Mouse (Mus musculus) limb, embryonic 15.5 days (tissue): ENCODE data around the gene Swsap1. TPM values are rescaled to one million over a fixed set of nuclear protein-coding genes. Genes with fewer than 3 reads are reported as not detected.

Source experiments
- ATAC-seq: fragments of 200-750 bp; cut with Nextera tagmentation; 2 replicates; pipeline ENCODE4 v1.8.0; 2017; ENCODE audit warnings: low read depth, moderate TSS enrichment; ENCODE audit not compliant: insufficient number of reproducible peaks, low FRiP score, low TSS enrichment
- H3K27ac ChIP-seq: fragments of 300-500 bp; sonication (generic); 2 replicates; pipeline ENCODE4 v1.5.1; 2015; ENCODE audit warnings: moderate library complexity, mild to moderate bottlenecking, inconsistent platforms
- H3K27me3 ChIP-seq: fragments of 300-500 bp; sonication (generic); 2 replicates; pipeline ENCODE4 v1.6.1; 2015; ENCODE audit warnings: inconsistent platforms
- H3K36me3 ChIP-seq: fragments of 300-500 bp; sonication (generic); 2 replicates; pipeline ENCODE4 v1.6.1; 2015; ENCODE audit warnings: inconsistent platforms
- H3K4me1 ChIP-seq: fragments of 300-500 bp; sonication (generic); 2 replicates; pipeline ENCODE4 v1.6.1; 2015; ENCODE audit warnings: inconsistent platforms
- H3K4me2 ChIP-seq: fragments of 300-500 bp; sonication (generic); 2 replicates; pipeline ENCODE4 v1.6.1; 2015; ENCODE audit warnings: mild to moderate bottlenecking, inconsistent platforms
- H3K4me3 ChIP-seq: fragments of 300-500 bp; sonication (generic); 2 replicates; pipeline ENCODE4 v1.5.1; 2015; ENCODE audit warnings: mild to moderate bottlenecking, inconsistent platforms
- H3K9ac ChIP-seq: fragments of 300-500 bp; sonication (generic); 2 replicates; pipeline ENCODE4 v1.6.1; 2015; ENCODE audit warnings: inconsistent platforms
- H3K9me3 ChIP-seq: fragments of 300-500 bp; sonication (generic); 2 replicates; pipeline ENCODE4 v1.6.1; 2016; ENCODE audit warnings: inconsistent platforms
- WGBS: fragments of 180-500 bp; shearing (Covaris S2); methylation state at CpG from one replicate; pipeline ENCODE4 v1.1.7; 2015; 5-methylcytosine and 5-hydroxymethylcytosine counted together
- polyA plus RNA-seq: library from polyadenylated mRNA; unstranded; fragments of >200 nt; fragmentation: Nextera tagmentation; extraction: Ambion mirVana; gene quantifications from 2 replicates; pipeline ENCODE4 v1.2.1, GENCODE M21; 2015

The Swsap1 gene
- polyA plus RNA-seq = 7.0 and 9.2 TPM in 2 replicates

DNA sequence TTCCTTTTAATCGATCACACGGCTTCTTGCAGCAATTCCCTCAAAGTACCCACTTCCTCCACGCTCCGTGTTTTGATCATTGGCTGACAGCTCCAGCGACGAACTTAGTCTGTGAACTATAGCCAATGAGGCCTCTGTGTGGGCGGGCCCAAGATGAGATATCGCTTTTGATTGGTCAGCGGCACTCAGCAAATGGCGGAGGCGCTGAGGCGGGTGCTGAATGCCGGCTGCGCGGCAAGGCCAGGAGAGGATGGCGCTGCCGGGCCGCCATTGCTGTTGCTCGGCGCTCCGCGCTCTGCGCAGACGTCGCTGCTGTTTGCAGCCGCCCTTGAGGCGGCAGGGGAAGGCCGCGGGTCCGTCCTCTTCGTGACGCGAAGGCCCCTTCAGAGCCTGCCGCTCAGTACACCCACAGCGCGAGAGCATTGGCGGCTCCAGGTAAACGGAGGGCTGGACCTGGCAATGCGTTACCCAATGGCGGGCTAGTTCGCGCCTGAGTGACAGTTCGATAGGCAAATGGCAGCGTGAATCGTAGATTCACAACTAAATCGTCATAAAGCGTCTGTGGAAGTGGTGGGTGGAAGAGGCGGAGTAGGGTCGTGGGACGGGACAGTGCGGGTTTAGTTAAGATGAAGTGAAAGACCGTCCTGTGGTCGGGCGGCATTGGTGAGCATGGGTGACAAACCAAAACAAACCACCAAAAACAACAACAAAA is at the start of gene Swsap1:
Swsap1 (plus strand) TSS at position 186 of the 712 bp plus-strand sequence.
- under 1% methylated on average over 54 of the region's 54 CpGs for WGBS
- Histone ChIP-seq H3K27me3 (peaks cover 19% of the 10 kb centered on the region), H3K4me1 (peaks cover 13% of the 10 kb centered on the region), H3K4me2 (peak within 1 kb of the TSS; percentile 67), H3K4me3 (peak within 1 kb of the TSS; percentile 79), H3K9ac (peak within 1 kb of the TSS; percentile 69), H3K9me3 (no peaks in the 10 kb centered on the region), H3K36me3 (no peaks in the 10 kb centered on the region; the same call in 1 of the 2 replicates), H3K27ac (peak within 1 kb of the TSS; percentile 92)
- ATAC-seq = peak; percentile 98

DNA sequence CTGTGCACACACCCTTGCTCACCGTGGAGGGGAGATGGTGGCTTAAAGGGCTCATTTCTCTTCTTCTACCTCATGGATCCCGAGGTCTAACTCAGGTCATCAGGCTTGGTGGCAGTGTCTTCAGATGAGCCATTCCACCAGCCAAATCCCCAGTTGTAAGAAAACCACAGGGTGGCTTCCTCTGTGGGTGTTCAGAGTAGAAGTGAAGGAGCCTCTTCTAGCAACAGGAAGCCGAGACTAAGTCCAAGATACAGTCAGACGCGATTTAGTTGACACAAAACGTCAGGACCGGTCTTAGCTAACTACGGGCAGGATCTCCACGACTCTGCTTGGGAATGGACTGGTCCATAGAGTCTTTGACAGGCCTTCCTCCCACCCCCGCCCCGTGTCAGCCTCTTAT is 47.3 kb upstream of the Swsap1 start:
- no peak overlapping the region for H3K4me3 ChIP-seq
- H3K9me3 ChIP-seq = no peaks in the 10 kb centered on the region
- no peak overlapping the region for H3K27ac ChIP-seq
- 75% methylated on average over 11 of the region's 11 CpGs for WGBS
- H3K27me3 ChIP-seq = no peaks in the 10 kb centered on the region
- H3K9ac ChIP-seq = no peak overlapping the region
- no peak overlapping the region for H3K4me2 ChIP-seq
- H3K36me3 ChIP-seq = peaks cover 7% of the 10 kb centered on the region; the same call in 1 of the 2 replicates
- no peak for ATAC-seq
- no peaks in the 10 kb centered on the region for H3K4me1 ChIP-seq

DNA sequence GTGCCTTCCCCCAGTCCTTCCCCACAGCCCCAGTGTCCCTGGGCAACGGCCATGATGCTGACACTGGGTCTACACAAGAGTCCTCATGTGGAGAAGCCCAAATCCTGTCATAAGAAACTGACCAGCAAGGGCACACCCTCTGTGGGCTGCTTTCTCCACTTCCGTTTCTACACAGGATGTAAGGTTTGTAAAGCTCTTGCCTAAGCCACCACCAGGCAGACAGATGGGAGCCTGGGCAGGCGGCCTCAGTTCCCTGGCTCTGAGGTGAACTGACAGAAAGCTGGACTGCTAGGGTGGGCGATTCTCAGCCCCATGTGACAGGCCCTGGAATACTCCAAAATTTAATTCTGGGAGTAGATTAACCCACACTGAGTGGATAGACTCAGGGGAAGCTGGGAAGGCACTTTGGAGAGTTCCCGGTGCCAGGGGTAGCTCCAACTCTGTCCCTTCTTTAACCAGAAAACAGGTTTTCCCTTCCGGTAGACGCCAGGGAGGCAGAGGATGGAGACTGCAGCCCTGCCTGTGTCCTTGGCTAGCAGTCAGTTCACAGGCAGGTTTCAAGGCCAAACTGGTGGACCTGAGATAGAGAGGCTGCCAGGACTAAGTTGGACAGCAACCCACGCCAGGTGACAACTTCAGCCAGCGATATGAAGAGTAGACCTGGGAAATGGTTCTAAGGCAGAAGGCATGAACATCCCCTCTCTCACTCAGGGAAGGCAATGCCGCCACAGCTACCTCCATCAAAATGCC is 45.9 kb upstream of the Swsap1 start:
- Histone ChIP-seq H3K9ac (no peak overlapping the region), H3K27ac (no peak overlapping the region), H3K27me3 (no peaks in the 10 kb centered on the region), H3K36me3 (peaks cover 12% of the 10 kb centered on the region), H3K9me3 (no peaks in the 10 kb centered on the region), H3K4me3 (no peak overlapping the region), H3K4me2 (no peak overlapping the region), H3K4me1 (no peaks in the 10 kb centered on the region)
- no peak for ATAC-seq
- WGBS = 76% methylated on average over 10 of the region's 10 CpGs

DNA sequence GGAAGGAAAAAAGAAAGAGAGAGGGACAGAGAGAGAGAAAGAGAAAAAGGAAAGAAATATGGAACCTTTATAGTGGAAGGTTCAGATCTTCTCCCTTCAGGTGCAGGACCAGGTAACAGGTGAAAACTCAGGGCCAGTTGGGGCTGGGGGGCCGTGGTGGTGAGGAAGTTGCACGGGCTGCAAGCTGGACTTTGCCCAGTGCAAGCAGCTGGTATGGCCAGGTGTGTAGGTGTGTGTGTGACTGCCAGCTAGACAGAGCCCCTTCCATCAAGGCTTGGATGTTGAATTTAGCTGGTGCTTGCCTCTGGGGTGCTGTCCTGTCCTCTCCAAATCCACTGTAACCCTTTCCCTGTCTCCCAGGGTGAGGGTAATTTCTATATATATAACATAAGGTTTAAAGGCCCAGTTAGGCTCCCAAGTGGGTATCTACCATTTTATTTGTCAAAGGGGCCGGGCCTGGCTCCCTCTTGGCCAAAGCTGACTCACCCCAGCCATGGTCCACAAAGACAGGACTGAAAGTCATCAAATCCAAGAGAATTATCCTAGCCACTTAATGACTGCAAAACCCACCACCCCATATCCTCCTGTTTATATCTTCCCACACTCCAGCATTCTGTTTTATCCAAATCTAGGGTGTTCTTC is 38.6 kb upstream of the Swsap1 start:
- Histone ChIP-seq H3K27me3 (peaks cover 5% of the 10 kb centered on the region; the same call in 1 of the 2 replicates), H3K4me3 (peak overlapping the region; percentile 67), H3K9me3 (no peaks in the 10 kb centered on the region), H3K9ac (no peak overlapping the region), H3K36me3 (peaks cover 9% of the 10 kb centered on the region; the same call in 1 of the 2 replicates), H3K4me2 (peak overlapping the region; percentile 93), H3K27ac (peak overlapping the region; percentile 79; the same call in 1 of the 2 replicates), H3K4me1 (peaks cover 20% of the 10 kb centered on the region; the same call in 1 of the 2 replicates)
- WGBS = 66% methylated on average over 3 of the region's 3 CpGs
- ATAC-seq = no peak

DNA sequence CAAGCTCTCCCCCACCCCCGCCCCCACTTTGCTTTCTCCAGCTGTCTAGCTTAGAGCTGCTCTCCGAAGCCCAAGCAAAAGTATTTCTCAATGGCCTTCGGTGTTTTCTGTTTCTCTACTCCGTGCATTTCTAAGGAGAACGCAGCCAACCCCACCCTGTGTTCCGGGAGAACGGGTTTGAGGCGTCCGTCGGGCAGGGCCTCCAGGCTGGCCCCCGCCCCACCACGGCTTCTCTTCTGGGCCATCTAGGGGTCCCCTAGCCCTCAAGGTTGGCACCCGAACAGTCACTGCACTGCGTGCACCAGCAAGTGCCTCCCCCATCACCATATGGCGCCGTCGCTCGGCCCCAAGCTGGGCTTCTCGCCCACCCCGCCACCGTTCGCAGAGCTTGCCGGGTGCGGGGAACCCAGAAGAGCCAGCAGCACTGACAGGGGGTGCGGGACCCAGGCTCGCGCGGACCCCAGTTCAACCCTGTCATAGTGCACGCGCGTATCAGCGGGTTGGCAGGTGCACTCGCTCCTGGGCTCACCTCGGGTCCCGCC is 38.0 kb upstream of the Swsap1 start:
- Histone ChIP-seq H3K4me2 (peak overlapping the region; percentile 93), H3K9ac (peak overlapping the region; percentile 47), H3K9me3 (no peaks in the 10 kb centered on the region), H3K4me1 (peaks cover 20% of the 10 kb centered on the region; the same call in 1 of the 2 replicates), H3K4me3 (peak overlapping the region; percentile 67), H3K27me3 (peaks cover 5% of the 10 kb centered on the region; the same call in 1 of the 2 replicates), H3K27ac (peak overlapping the region; percentile 79), H3K36me3 (peaks cover 9% of the 10 kb centered on the region; the same call in 1 of the 2 replicates)
- ATAC-seq = peak; percentile 44
- 1% methylated on average over 34 of the region's 35 CpGs for WGBS

DNA sequence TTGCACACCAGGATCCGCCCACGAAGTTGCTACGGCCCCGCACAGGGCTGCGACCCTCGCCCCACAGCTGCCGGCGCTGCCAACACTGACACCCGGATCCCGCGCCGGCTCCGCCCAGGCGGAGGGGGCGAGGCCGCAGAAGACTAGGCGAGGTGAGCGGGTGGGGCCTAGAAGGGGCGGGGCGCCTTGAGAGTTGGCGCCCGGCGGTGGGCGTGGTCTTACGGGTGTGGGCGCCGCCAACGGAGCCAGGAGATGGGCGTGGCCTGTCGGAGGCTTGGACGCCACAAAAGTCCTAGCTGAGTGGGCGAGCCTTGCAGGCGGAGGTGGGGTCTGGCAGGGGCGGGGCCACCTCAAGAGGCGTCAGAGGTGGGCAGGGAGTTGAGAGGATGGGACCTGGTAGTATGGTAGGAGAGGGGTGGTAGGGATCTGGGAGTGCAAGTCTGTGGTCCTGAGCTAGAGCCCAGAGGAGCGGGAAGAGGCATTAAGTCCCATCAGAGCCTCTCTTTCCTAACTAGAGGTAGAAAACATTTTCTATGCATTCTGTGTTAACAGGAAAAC is 37.4 kb upstream of the Swsap1 start, which contains the start of gene Rab3d:
Rab3d (minus strand) TSS at position 158 of the 558 bp plus-strand sequence.
- H3K9ac ChIP-seq = peak within 1 kb of the TSS; percentile 47
- H3K4me3 ChIP-seq = peak within 1 kb of the TSS; percentile 67
- H3K4me1 ChIP-seq = peaks cover 20% of the 10 kb centered on the region; the same call in 1 of the 2 replicates
- H3K36me3 ChIP-seq = peaks cover 9% of the 10 kb centered on the region; the same call in 1 of the 2 replicates
- peaks cover 5% of the 10 kb centered on the region; the same call in 1 of the 2 replicates for H3K27me3 ChIP-seq
- H3K27ac ChIP-seq = peak within 1 kb of the TSS; percentile 79
- peak within 1 kb of the TSS; percentile 93 for H3K4me2 ChIP-seq
- no peaks in the 10 kb centered on the region for H3K9me3 ChIP-seq
- ATAC-seq = peak; percentile 92
- WGBS = 1% methylated on average over 29 of the region's 36 CpGs

DNA sequence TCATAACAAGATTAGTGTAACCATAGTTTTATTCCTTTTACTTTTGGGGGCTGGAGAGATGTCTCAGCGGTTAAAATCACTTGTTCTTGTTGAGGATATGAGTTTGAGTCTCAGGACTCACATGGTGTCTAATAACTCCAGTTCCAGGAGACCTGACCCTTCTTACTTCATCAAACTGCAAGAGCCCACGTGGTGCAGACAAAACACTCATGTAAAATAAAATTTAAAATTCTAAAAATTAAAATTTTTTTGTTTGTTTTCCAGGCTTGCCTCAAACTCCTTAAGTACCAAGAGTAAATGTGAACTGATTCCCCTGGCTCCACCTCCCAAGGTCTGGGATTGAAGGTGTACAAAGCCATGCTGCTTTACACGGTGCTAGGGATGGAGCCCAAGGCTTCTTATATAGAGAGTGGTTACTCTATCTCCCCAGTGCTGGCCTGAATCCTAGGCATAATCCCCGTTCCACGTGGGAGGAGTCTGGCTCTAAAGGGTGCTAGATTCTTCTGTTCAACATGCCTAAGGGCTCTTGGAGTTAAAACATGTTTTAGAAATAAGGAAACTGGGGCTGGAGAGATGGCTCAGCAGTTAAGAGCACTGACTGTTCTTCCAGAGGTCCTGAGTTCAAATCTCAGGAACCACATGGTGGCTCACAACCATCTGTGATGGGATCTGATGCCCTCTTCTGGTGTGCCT is 36.7 kb upstream of the Swsap1 start:
- ATAC-seq = no peak
- 25% methylated on average over 5 of the region's 5 CpGs for WGBS
- Histone ChIP-seq H3K9ac (no peak overlapping the region), H3K27me3 (peaks cover 5% of the 10 kb centered on the region; the same call in 1 of the 2 replicates), H3K36me3 (peaks cover 5% of the 10 kb centered on the region; the same call in 1 of the 2 replicates), H3K9me3 (no peaks in the 10 kb centered on the region), H3K4me1 (peaks cover 20% of the 10 kb centered on the region; the same call in 1 of the 2 replicates), H3K27ac (no peak overlapping the region), H3K4me2 (peak overlapping the region; percentile 93), H3K4me3 (peak overlapping the region; percentile 67)

DNA sequence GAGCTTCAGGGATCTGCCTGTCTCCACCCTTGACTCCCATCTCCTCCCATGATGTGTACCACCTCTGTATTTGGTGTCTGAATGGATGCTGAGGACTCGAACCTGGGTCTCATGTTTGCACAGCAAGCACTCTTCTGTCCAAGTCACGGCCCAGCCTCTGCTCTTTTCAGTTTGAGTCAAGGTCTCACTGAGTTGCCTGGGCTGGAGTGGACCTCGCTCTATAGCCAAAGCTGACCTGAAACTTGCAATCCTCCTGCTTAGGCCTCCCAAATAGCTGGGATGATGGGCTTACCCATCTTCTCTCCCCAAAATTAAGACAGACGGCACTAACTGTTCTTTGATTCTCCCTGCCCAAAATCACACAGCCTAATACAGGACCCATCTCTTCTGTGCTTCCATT is 32.5 kb upstream of the Swsap1 start:
- H3K4me1 ChIP-seq = peaks cover 25% of the 10 kb centered on the region
- 91% methylated on average over 4 of the region's 4 CpGs for WGBS
- H3K27ac ChIP-seq = no peak overlapping the region
- H3K9me3 ChIP-seq = no peaks in the 10 kb centered on the region
- H3K27me3 ChIP-seq = no peaks in the 10 kb centered on the region
- H3K4me3 ChIP-seq = no peak overlapping the region
- ATAC-seq = no peak
- H3K9ac ChIP-seq = no peak overlapping the region
- H3K36me3 ChIP-seq = peaks cover 8% of the 10 kb centered on the region; the same call in 1 of the 2 replicates
- no peak overlapping the region for H3K4me2 ChIP-seq

DNA sequence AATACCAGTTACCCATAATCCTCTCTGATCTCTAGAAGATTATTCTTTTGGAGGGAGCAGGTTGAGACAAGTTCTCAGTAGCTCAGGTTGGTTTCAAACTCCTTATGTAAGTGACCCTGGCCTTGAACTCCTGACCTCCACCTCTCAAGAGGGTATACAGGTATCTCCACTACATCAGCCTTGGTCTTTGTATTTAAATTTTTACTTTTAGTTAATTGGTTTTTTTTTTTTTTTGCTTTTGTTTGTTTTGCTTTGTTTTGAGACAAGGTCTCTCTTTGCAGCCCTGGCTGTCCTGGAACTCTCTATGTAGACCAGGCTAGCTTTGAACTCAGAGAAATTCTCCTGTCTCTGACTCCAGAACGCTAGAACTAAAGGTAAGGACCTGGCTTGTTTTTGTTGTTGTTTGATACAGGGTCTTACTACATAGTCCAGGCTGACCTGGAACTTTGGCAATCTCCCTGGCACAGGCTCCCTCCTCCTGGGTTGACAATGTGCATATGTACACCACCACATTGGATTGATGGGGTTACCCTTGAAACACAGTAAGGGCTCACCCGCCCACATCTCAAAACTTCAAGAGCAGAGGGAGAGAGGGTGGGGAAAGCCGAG is 32.0 kb upstream of the Swsap1 start:
- H3K4me3 ChIP-seq = no peak overlapping the region
- H3K36me3 ChIP-seq = peaks cover 8% of the 10 kb centered on the region; the same call in 1 of the 2 replicates
- no peaks in the 10 kb centered on the region for H3K9me3 ChIP-seq
- H3K4me2 ChIP-seq = no peak overlapping the region
- ATAC-seq = no peak
- no peak overlapping the region for H3K9ac ChIP-seq
- H3K4me1 ChIP-seq = peaks cover 19% of the 10 kb centered on the region
- H3K27ac ChIP-seq = 0 out of 2 replicates have a peak overlapping the region, but pooled peaks have one; percentile 0
- H3K27me3 ChIP-seq = no peaks in the 10 kb centered on the region
- WGBS = 60% methylated on average over 3 of the region's 3 CpGs

DNA sequence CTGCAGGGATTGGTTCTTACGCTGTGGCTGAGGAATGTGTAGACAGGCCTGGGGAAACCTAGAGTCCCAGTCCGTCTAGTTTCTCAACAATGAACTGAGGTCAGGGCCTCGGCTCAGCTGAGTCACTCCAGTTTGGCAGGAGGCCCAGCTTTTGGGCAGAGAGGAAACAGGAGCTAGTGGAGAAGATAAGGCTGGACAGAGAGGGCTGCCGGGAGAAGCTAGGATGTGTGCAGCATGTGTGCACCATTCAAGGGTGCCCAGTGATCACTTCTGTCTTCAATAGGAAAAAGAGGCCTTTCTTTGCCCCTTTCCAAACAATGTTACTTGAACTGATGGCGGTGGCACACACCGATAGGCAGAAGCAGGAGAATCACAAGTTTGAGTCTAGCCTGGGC is 31.5 kb upstream of the Swsap1 start:
- ATAC-seq = no peak
- H3K4me1 ChIP-seq = peaks cover 17% of the 10 kb centered on the region

More for the DNA sequence above, 31.5 kb upstream of the Swsap1 start:
- H3K27me3 ChIP-seq = no peaks in the 10 kb centered on the region
- H3K9ac ChIP-seq = no peak overlapping the region
- H3K36me3 ChIP-seq = peaks cover 8% of the 10 kb centered on the region; the same call in 1 of the 2 replicates
- peak overlapping the region; percentile 0; the same call in 1 of the 2 replicates for H3K27ac ChIP-seq
- no peak overlapping the region for H3K4me2 ChIP-seq
- H3K4me3 ChIP-seq = no peak overlapping the region
- H3K9me3 ChIP-seq = no peaks in the 10 kb centered on the region
- WGBS = 72% methylated on average over 6 of the region's 6 CpGs
